Mouse (Mus musculus): ENCODE data around the gene Rbm47.

DNA sequence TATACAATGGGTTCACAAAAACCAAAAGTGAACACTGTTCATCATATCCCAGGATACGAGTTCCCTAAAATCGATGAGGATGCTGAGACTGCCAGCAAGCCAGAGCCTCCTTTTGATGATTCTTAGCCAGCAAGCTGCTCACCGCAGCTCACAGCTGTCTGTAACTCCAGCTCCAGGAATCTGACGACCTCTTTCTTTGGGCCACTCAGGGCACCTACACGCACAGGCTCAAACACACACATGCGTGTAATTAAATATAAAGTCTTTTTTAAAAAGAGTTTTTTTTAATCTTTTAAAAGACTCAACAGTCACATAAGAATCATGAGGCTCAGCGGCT lies 103.8 kb downstream of the Rbm47 start:
- TF ChIP-seq CTCF (IDR thresholded peaks at IDR 0.05; ENCODE audit: control insufficient read depth, insufficient read depth, insufficient replicate concordance, low read depth, low read length) (no peak), POLR2A (IDR thresholded peaks at IDR 0.05; ENCODE audit: control insufficient read depth, low read depth, low read length) (no peak)
